Mouse (Mus musculus): Measurements from ENCODE around the gene Arsg. TPM values are rescaled to one million over a fixed set of nuclear protein-coding genes. Genes with fewer than 3 reads are reported as not detected.

Gene Arsg
- total RNA-seq, 1 experiment = 1.0 TPM

DNA sequence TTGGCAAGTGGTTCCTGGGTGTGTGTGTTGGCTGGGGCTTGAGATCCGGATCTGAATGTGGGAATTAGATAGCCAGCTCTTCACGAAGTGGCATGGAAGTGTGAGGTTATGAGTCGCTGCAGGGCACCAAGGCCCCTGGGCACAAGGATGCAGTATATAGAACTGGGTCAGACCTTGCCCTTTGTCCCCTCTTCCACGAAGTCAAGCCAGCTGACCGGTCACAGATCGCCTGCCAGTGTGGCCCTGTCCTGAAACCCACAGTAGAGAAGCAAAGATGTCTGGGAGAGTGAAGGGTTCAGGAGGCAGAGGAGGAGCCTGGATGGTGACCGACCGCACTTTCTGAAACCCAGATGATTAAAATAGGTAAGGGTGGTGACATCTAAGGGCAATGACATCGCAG is 70.3 kb downstream of the Arsg start:
- Histone ChIP-seq H3K4me3 (ENCODE audit: insufficient read depth in 1 of 2, low read depth in 1 of 2, low read length in 2 of 2, poor library complexity in 1 of 2, severe bottlenecking in 1 of 2) (no peak overlapping the region), H3K27ac (ENCODE audit: insufficient read depth, low read depth, low read length, poor library complexity, severe bottlenecking) (no peak overlapping the region), H3K9ac (ENCODE audit: insufficient read depth, low read depth, low read length, poor library complexity, severe bottlenecking) (no peak overlapping the region), H3K9me3 (ENCODE audit: control insufficient read depth, insufficient read depth, low read depth, low read length) (no peaks in the 10 kb centered on the region), H3K4me1 (ENCODE audit: control insufficient read depth in 2 of 2, insufficient read depth in 2 of 2, low read length in 2 of 2, poor library complexity in 1 of 2) (peaks cover 2 to 11% of the 10 kb centered on the region in 2 experiments; a peak in 2 of 4 replicates), H3K36me3 (ENCODE audit: control insufficient read depth, insufficient read depth, low read length, poor library complexity, severe bottlenecking) (no peaks in the 10 kb centered on the region)
- in situ Hi-C loops (cut with MboI; ENCODE audit: low sequenced_read_pairs in 2 of 2, unreplicated experiment in 2 of 2) = no loop called here
- TF ChIP-seq HCFC1 (IDR thresholded peaks at IDR 0.05; ENCODE audit: borderline replicate concordance, insufficient read depth, low read length) = no peak
- no peak for TF ChIP-seq ZNF384 (IDR thresholded peaks at IDR 0.05; ENCODE audit: low read depth, low read length)
- no peak for TF ChIP-seq CHD2 (IDR thresholded peaks at IDR 0.05; ENCODE audit: low read depth, low read length)
- no peak for TF ChIP-seq ZC3H11A (IDR thresholded peaks at IDR 0.05; ENCODE audit: borderline replicate concordance, low read depth, low read length)
- no peak for TF ChIP-seq MAFK (IDR thresholded peaks at IDR 0.05; ENCODE audit: insufficient read depth, low read depth, low read length)
- no peak for DNase-seq (ENCODE audit: low read depth, low spot score)

DNA sequence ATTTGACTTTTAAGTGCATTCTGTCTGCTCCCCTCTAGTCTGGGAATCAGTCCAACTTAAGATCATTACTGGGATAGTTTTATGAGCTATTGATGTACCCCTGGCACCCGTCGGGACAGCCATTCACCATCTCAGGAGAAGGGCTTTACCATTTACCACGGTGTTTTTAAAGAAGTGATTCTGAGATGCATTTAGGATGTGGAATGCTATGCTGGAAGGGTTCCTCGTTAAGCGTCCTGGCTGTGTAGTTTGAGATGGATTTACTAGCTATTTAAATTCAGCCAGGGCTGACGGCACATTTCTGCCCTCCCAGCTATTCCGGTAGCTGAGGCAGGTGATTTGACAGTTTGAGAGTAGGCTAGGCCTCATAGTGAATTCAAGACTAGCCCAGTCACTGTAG is 71.3 kb downstream of the Arsg start:
- DNase-seq (ENCODE audit: low read depth, low spot score) = no peak
- peaks cover 2 to 11% of the 10 kb centered on the region in 2 experiments; a peak in 2 of 4 replicates for H3K4me1 ChIP-seq (ENCODE audit: control insufficient read depth in 2 of 2, insufficient read depth in 2 of 2, low read length in 2 of 2, poor library complexity in 1 of 2)

DNA sequence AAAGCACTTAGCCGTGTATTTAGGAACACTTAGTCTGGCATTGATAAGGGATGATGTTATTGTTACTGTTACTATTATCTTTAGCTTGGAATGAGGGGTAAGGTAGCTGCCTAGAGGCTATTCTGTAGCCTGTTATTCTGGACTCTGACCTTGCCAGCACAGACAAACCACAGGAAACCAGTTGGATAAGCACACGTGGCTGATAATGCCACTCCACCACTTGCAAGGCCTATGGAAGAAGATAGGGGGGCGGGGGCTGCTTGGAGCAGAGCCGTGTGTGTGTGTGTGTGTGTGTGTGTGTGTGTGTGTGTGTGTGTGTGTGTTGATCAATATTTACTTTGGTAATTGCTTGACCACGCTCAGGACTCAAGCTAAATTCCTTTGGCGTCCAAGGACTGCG is 72.1 kb downstream of the Arsg start:
- no peak overlapping the region for H3K4me3 ChIP-seq (ENCODE audit: insufficient read depth in 1 of 2, low read depth in 1 of 2, low read length in 2 of 2, poor library complexity in 1 of 2, severe bottlenecking in 1 of 2)
- no peak overlapping the region for H3K27ac ChIP-seq (ENCODE audit: insufficient read depth, low read depth, low read length, poor library complexity, severe bottlenecking)
- in situ Hi-C loops (cut with MboI; ENCODE audit: low sequenced_read_pairs in 2 of 2, unreplicated experiment in 2 of 2) = no loop called here
- no peak for DNase-seq (ENCODE audit: low read depth, low spot score)
- peaks cover 2 to 11% of the 10 kb centered on the region in 2 experiments; a peak in 2 of 4 replicates for H3K4me1 ChIP-seq (ENCODE audit: control insufficient read depth in 2 of 2, insufficient read depth in 2 of 2, low read length in 2 of 2, poor library complexity in 1 of 2)
- TF ChIP-seq HCFC1 (IDR thresholded peaks at IDR 0.05; ENCODE audit: borderline replicate concordance, insufficient read depth, low read length) (no peak), MAFK (IDR thresholded peaks at IDR 0.05; ENCODE audit: insufficient read depth, low read depth, low read length) (no peak), CHD2 (IDR thresholded peaks at IDR 0.05; ENCODE audit: low read depth, low read length) (no peak), ZNF384 (IDR thresholded peaks at IDR 0.05; ENCODE audit: low read depth, low read length) (no peak), ZC3H11A (IDR thresholded peaks at IDR 0.05; ENCODE audit: borderline replicate concordance, low read depth, low read length) (no peak)
- H3K9ac ChIP-seq (ENCODE audit: insufficient read depth, low read depth, low read length, poor library complexity, severe bottlenecking) = no peak overlapping the region
- H3K36me3 ChIP-seq (ENCODE audit: control insufficient read depth, insufficient read depth, low read length, poor library complexity, severe bottlenecking) = no peaks in the 10 kb centered on the region
- H3K9me3 ChIP-seq (ENCODE audit: control insufficient read depth, insufficient read depth, low read depth, low read length) = no peaks in the 10 kb centered on the region

More for the DNA sequence above, 71.3 kb downstream of the Arsg start:
- Histone ChIP-seq H3K4me3 (ENCODE audit: insufficient read depth in 1 of 2, low read depth in 1 of 2, low read length in 2 of 2, poor library complexity in 1 of 2, severe bottlenecking in 1 of 2) (no peak overlapping the region), H3K36me3 (ENCODE audit: control insufficient read depth, insufficient read depth, low read length, poor library complexity, severe bottlenecking) (no peaks in the 10 kb centered on the region), H3K9me3 (ENCODE audit: control insufficient read depth, insufficient read depth, low read depth, low read length) (no peaks in the 10 kb centered on the region), H3K27ac (ENCODE audit: insufficient read depth, low read depth, low read length, poor library complexity, severe bottlenecking) (no peak overlapping the region), H3K9ac (ENCODE audit: insufficient read depth, low read depth, low read length, poor library complexity, severe bottlenecking) (no peak overlapping the region)
- in situ Hi-C loops (cut with MboI; ENCODE audit: low sequenced_read_pairs in 2 of 2, unreplicated experiment in 2 of 2) = no loop called here
- TF ChIP-seq MAFK (IDR thresholded peaks at IDR 0.05; ENCODE audit: insufficient read depth, low read depth, low read length) = no peak
- no peak for TF ChIP-seq CHD2 (IDR thresholded peaks at IDR 0.05; ENCODE audit: low read depth, low read length)
- no peak for TF ChIP-seq ZNF384 (IDR thresholded peaks at IDR 0.05; ENCODE audit: low read depth, low read length)
- no peak for TF ChIP-seq HCFC1 (IDR thresholded peaks at IDR 0.05; ENCODE audit: borderline replicate concordance, insufficient read depth, low read length)
- no peak for TF ChIP-seq ZC3H11A (IDR thresholded peaks at IDR 0.05; ENCODE audit: borderline replicate concordance, low read depth, low read length)

DNA sequence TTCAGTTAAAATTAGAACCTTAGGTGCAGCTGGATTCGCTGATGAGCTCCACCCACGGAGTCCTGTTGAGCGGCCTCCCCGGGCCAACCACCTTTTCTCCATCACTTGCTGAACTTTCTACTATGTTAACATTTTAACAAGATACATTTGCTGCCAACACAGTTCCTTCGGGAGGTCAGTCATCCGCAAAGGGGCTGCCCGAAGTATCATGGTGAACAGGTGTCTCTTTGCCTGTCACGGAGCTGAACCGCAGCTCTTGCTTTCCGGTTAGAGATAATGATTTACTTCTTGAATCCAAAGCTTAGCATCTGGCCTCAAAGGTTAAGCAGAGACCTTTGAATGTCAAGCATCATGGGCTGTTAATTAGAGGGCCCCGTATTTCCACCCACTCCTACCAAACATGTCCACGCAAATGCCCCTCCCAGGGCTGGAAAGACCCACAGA is 72.5 kb downstream of the Arsg start:
- Histone ChIP-seq H3K27ac (ENCODE audit: insufficient read depth, low read depth, low read length, poor library complexity, severe bottlenecking) (no peak overlapping the region), H3K4me3 (ENCODE audit: insufficient read depth in 1 of 2, low read depth in 1 of 2, low read length in 2 of 2, poor library complexity in 1 of 2, severe bottlenecking in 1 of 2) (no peak overlapping the region), H3K36me3 (ENCODE audit: control insufficient read depth, insufficient read depth, low read length, poor library complexity, severe bottlenecking) (no peaks in the 10 kb centered on the region), H3K9ac (ENCODE audit: insufficient read depth, low read depth, low read length, poor library complexity, severe bottlenecking) (no peak overlapping the region), H3K4me1 (ENCODE audit: control insufficient read depth in 2 of 2, insufficient read depth in 2 of 2, low read length in 2 of 2, poor library complexity in 1 of 2) (peaks cover 2 to 11% of the 10 kb centered on the region in 2 experiments; a peak in 2 of 4 replicates), H3K9me3 (ENCODE audit: control insufficient read depth, insufficient read depth, low read depth, low read length) (no peaks in the 10 kb centered on the region)
- no peak for TF ChIP-seq HCFC1 (IDR thresholded peaks at IDR 0.05; ENCODE audit: borderline replicate concordance, insufficient read depth, low read length)
- TF ChIP-seq ZC3H11A (IDR thresholded peaks at IDR 0.05; ENCODE audit: borderline replicate concordance, low read depth, low read length) = no peak
- no peak for TF ChIP-seq MAFK (IDR thresholded peaks at IDR 0.05; ENCODE audit: insufficient read depth, low read depth, low read length)
- no peak for TF ChIP-seq ZNF384 (IDR thresholded peaks at IDR 0.05; ENCODE audit: low read depth, low read length)
- in situ Hi-C loops (cut with MboI; ENCODE audit: low sequenced_read_pairs in 2 of 2, unreplicated experiment in 2 of 2) = no loop called here
- no peak for DNase-seq (ENCODE audit: low read depth, low spot score)

All from ES-E14 (cell line).